Mouse (Mus musculus) neural tube, embryonic 11.5 days (tissue): ENCODE data around the gene Ttc9b. TPM values are rescaled to one million over a fixed set of nuclear protein-coding genes. Genes with fewer than 3 reads are reported as not detected.
A peak's percentile ranks its signal among the peaks of the same experiment; 100 is the strongest.

Experiments
- ATAC-seq: fragments of 200-750 bp; cut with Nextera tagmentation; 2 replicates; pipeline ENCODE4 v1.8.0; 2017; ENCODE audit warnings: moderate number of reproducible peaks, mild to moderate bottlenecking, moderate TSS enrichment, moderate library complexity; ENCODE audit not compliant: insufficient read depth, low FRiP score, low TSS enrichment
- DNase-seq: peaks from one replicate; pipeline ENCODE4 v3.0.0-alpha.2; 2015; ENCODE audit warnings: low spot score
- H3K27ac ChIP-seq: fragments of 300-500 bp; sonication (generic); 2 replicates; pipeline ENCODE4 v1.5.1; 2014; ENCODE audit warnings: low read depth, mild to moderate bottlenecking, low read length
- H3K27me3 ChIP-seq: fragments of 300-500 bp; sonication (generic); 2 replicates; pipeline ENCODE4 v1.6.1; 2014; ENCODE audit warnings: mild to moderate bottlenecking, low read length, mixed read lengths; ENCODE audit not compliant: control insufficient read depth, insufficient read depth
- H3K36me3 ChIP-seq: fragments of 300-500 bp; sonication (generic); 2 replicates; pipeline ENCODE4 v1.6.1; 2014; ENCODE audit warnings: mild to moderate bottlenecking, low read length, moderate library complexity, mixed read lengths; ENCODE audit not compliant: control insufficient read depth, insufficient read depth
- H3K4me1 ChIP-seq: fragments of 300-500 bp; sonication (generic); 2 replicates; pipeline ENCODE4 v1.6.1; 2014; ENCODE audit warnings: low read length, mixed read lengths; ENCODE audit not compliant: control insufficient read depth, insufficient read depth
- H3K4me2 ChIP-seq: fragments of 300-500 bp; sonication (generic); 2 replicates; pipeline ENCODE4 v1.6.1; 2014; ENCODE audit warnings: low read depth, mild to moderate bottlenecking, moderate library complexity
- H3K4me3 ChIP-seq: fragments of 300-500 bp; sonication (generic); 2 replicates; pipeline ENCODE4 v1.5.1; 2014; ENCODE audit warnings: low read depth, low read length
- H3K9ac ChIP-seq: fragments of 300-500 bp; sonication (generic); 2 replicates; pipeline ENCODE4 v1.6.1; 2014; ENCODE audit warnings: mild to moderate bottlenecking, low read length
- H3K9me3 ChIP-seq: fragments of 300-500 bp; sonication (generic); 2 replicates; pipeline ENCODE4 v1.6.1; 2016; ENCODE audit warnings: low read length; ENCODE audit not compliant: control insufficient read depth
- WGBS: fragments of 180-500 bp; shearing (Covaris S2); extraction: QIAGEN DNeasy Blood & Tissue Kit; methylation state at CpG from one replicate; pipeline ENCODE4 v1.1.7; 2014; 5-methylcytosine and 5-hydroxymethylcytosine counted together
- polyA plus RNA-seq: library from polyadenylated mRNA; unstranded; fragments of >200 nt; fragmentation: Nextera tagmentation; extraction: Ambion mirVana; gene quantifications from 2 replicates; pipeline ENCODE4 v1.2.1, GENCODE M21; 2014

The Ttc9b gene
- polyA plus RNA-seq: 10.2 and 11.2 TPM in 2 replicates

GRCm38 (mm10) chr7:27653681-27654437 is at the start of gene Ttc9b:
Gene Ttc9b, plus strand, starts transcription at chr7:27653915.
- H3K36me3 ChIP-seq: peaks cover 3% of the 10 kb centered on the region; the same call in 1 of the 2 replicates
- H3K9ac ChIP-seq: peak within 1 kb of the TSS; percentile 65
- H3K9me3 ChIP-seq: no peaks in the 10 kb centered on the region
- 0 out of 2 replicates have a peak within 1 kb of the TSS, but pooled peaks have one; percentile 27 for H3K27ac ChIP-seq
- H3K27me3 ChIP-seq: peaks cover 36% of the 10 kb centered on the region
- peak within 1 kb of the TSS; percentile 43 for H3K4me3 ChIP-seq
- DNase-seq (peak; percentile 79), ATAC-seq (peak; percentile 70)
- H3K4me1 ChIP-seq: 0 out of 2 replicates have a peak, but pooled peaks cover 5% of the 10 kb centered on the region
- H3K4me2 ChIP-seq: peak within 1 kb of the TSS; percentile 65
- 5% methylated on average over 62 of the region's 62 CpGs for WGBS

- H3K27ac ChIP-seq: no peak overlapping the region
- peaks cover 8% of the 10 kb centered on the region for H3K4me1 ChIP-seq
- no peak overlapping the region for H3K4me2 ChIP-seq
- ATAC-seq: no peak
- no peaks in the 10 kb centered on the region; the same call in 1 of the 2 replicates for H3K36me3 ChIP-seq
- 59% methylated on average over 5 of the region's 5 CpGs for WGBS
- no peak overlapping the region for H3K4me3 ChIP-seq
- H3K27me3 ChIP-seq: no peaks in the 10 kb centered on the region
- H3K9me3 ChIP-seq: no peaks in the 10 kb centered on the region
- no peak for DNase-seq
- H3K9ac ChIP-seq: no peak overlapping the region
These were observed 48.9 kb upstream of the Ttc9b start for GRCm38 (mm10) chr7:27604661-27605348.

- Histone ChIP-seq H3K9ac (no peak overlapping the region), H3K27ac (no peak overlapping the region), H3K36me3 (no peaks in the 10 kb centered on the region; the same call in 1 of the 2 replicates), H3K4me3 (no peak overlapping the region), H3K9me3 (no peaks in the 10 kb centered on the region), H3K4me2 (no peak overlapping the region), H3K27me3 (no peaks in the 10 kb centered on the region), H3K4me1 (peaks cover 8% of the 10 kb centered on the region)
- ATAC-seq (no peak), DNase-seq (no peak)
- 66% methylated on average over 9 of the region's 9 CpGs for WGBS
These were observed 48.0 kb upstream of the Ttc9b start for GRCm38 (mm10) chr7:27605499-27606285.

- Histone ChIP-seq H3K9me3 (no peaks in the 10 kb centered on the region), H3K27ac (peak overlapping the region; percentile 44; the same call in 1 of the 2 replicates), H3K4me3 (no peak overlapping the region), H3K9ac (no peak overlapping the region; the same call in 1 of the 2 replicates), H3K4me2 (no peak overlapping the region), H3K4me1 (peaks cover 8% of the 10 kb centered on the region), H3K36me3 (no peaks in the 10 kb centered on the region; the same call in 1 of the 2 replicates), H3K27me3 (no peaks in the 10 kb centered on the region)
- WGBS: 59% methylated on average over 10 of the region's 10 CpGs
- ATAC-seq (no peak; the same call in 1 of the 2 replicates), DNase-seq (no peak)
These were observed 47.0 kb upstream of the Ttc9b start for GRCm38 (mm10) chr7:27606481-27607254.

GRCm38 (mm10) chr7:27607580-27607979 is 46.1 kb upstream of the Ttc9b start:
- Histone ChIP-seq H3K4me3 (no peak overlapping the region), H3K4me1 (peaks cover 8% of the 10 kb centered on the region), H3K36me3 (no peaks in the 10 kb centered on the region; the same call in 1 of the 2 replicates), H3K4me2 (no peak overlapping the region), H3K27me3 (no peaks in the 10 kb centered on the region), H3K9me3 (no peaks in the 10 kb centered on the region), H3K9ac (peak overlapping the region; percentile 45), H3K27ac (no peak overlapping the region)
- DNase-seq (no peak), ATAC-seq (no peak)
- 39% methylated on average over 5 of the region's 5 CpGs for WGBS

GRCm38 (mm10) chr7:27608130-27608529 is 45.6 kb upstream of the Ttc9b start:
- H3K4me2 ChIP-seq: no peak overlapping the region
- H3K27ac ChIP-seq: no peak overlapping the region
- H3K4me1 ChIP-seq: peaks cover 8% of the 10 kb centered on the region
- ATAC-seq (no peak), DNase-seq (no peak)
- no peaks in the 10 kb centered on the region for H3K9me3 ChIP-seq
- no peaks in the 10 kb centered on the region for H3K27me3 ChIP-seq
- H3K4me3 ChIP-seq: no peak overlapping the region
- no peak overlapping the region for H3K9ac ChIP-seq
- WGBS: 78% methylated on average over 3 of the region's 3 CpGs
- no peaks in the 10 kb centered on the region; the same call in 1 of the 2 replicates for H3K36me3 ChIP-seq

GRCm38 (mm10) chr7:27609285-27609684 is 44.4 kb upstream of the Ttc9b start:
- peaks cover 8% of the 10 kb centered on the region for H3K4me1 ChIP-seq
- H3K9ac ChIP-seq: no peak overlapping the region
- no peaks in the 10 kb centered on the region; the same call in 1 of the 2 replicates for H3K36me3 ChIP-seq
- DNase-seq (no peak), ATAC-seq (no peak)
- no peak overlapping the region for H3K4me2 ChIP-seq
- no peaks in the 10 kb centered on the region for H3K9me3 ChIP-seq
- H3K27me3 ChIP-seq: no peaks in the 10 kb centered on the region
- H3K27ac ChIP-seq: no peak overlapping the region
- 95% methylated on average over 4 of the region's 4 CpGs for WGBS
- no peak overlapping the region for H3K4me3 ChIP-seq

GRCm38 (mm10) chr7:27609688-27610087 is 44.0 kb upstream of the Ttc9b start:
- H3K4me3 ChIP-seq: no peak overlapping the region
- DNase-seq (no peak), ATAC-seq (no peak)
- H3K27me3 ChIP-seq: no peaks in the 10 kb centered on the region
- no peaks in the 10 kb centered on the region; the same call in 1 of the 2 replicates for H3K36me3 ChIP-seq
- no peaks in the 10 kb centered on the region for H3K9me3 ChIP-seq
- peaks cover 8% of the 10 kb centered on the region for H3K4me1 ChIP-seq
- H3K27ac ChIP-seq: no peak overlapping the region
- H3K4me2 ChIP-seq: no peak overlapping the region
- no peak overlapping the region for H3K9ac ChIP-seq
- WGBS: 98% methylated on average over 2 of the region's 2 CpGs
